Mouse (Mus musculus): ENCODE data around the gene Ppm1m.
"Not testable (repeated sequence)": the region's sequence is repeated elsewhere in the genome, so short reads cannot be mapped to it uniquely, and the experiment has no call there.

The Ppm1m gene

GRCm38 (mm10) chr9:106195693-106196092 is 3.9 kb downstream of the Ppm1m start:
- intact Hi-C loops (cut with DNase I) = no loop called here

- intact Hi-C loops (cut with DNase I) = no loop called here
Observed at GRCm38 (mm10) chr9:106193930-106194807, 5.4 kb downstream of the Ppm1m start.

GRCm38 (mm10) chr9:106192998-106193397 is 6.5 kb downstream of the Ppm1m start:
- intact Hi-C loops (cut with DNase I) = no loop called here

GRCm38 (mm10) chr9:106192024-106192423 is 7.5 kb downstream of the Ppm1m start:
- intact Hi-C loops (cut with DNase I) = no loop called here

GRCm38 (mm10) chr9:106191355-106191754 is 8.2 kb downstream of the Ppm1m start:
- intact Hi-C loops (cut with DNase I) = no loop called here

- intact Hi-C loops (cut with DNase I) = no loop called here
Observed at GRCm38 (mm10) chr9:106183996-106184395, 15.6 kb downstream of the Ppm1m start.

GRCm38 (mm10) chr9:106182146-106182545 is 17.4 kb downstream of the Ppm1m start:
- intact Hi-C loops (cut with DNase I) = no loop called here

- intact Hi-C loops (cut with DNase I) = no loop called here
Observed at GRCm38 (mm10) chr9:106179964-106180363, 19.6 kb downstream of the Ppm1m start.

GRCm38 (mm10) chr9:106179454-106179853 is 20.1 kb downstream of the Ppm1m start:
- intact Hi-C loops (cut with DNase I) = no loop called here

- intact Hi-C loops (cut with DNase I) = no loop called here
Observed at GRCm38 (mm10) chr9:106177799-106178198, 21.7 kb downstream of the Ppm1m start.

- intact Hi-C loops (cut with DNase I) = no loop called here
Observed at GRCm38 (mm10) chr9:106176769-106177168, 22.8 kb downstream of the Ppm1m start.

GRCm38 (mm10) chr9:106175552-106176200 is 23.9 kb downstream of the Ppm1m start:
- intact Hi-C loops (cut with DNase I) = no loop called here

- intact Hi-C loops (cut with DNase I) = loop anchor here (5.0 kb wide), 1 partner anchor 39 kb away; no protein-coding TSS in a partner anchor
Observed at GRCm38 (mm10) chr9:106173363-106173762, 26.2 kb downstream of the Ppm1m start.

- intact Hi-C loops (cut with DNase I) = loop anchor here (5.0 kb wide), 1 partner anchor 40 kb away; no protein-coding TSS in a partner anchor
Observed at GRCm38 (mm10) chr9:106172527-106172926, 27.0 kb downstream of the Ppm1m start.

- intact Hi-C loops (cut with DNase I) = loop anchor here (5.0 kb wide), 1 partner anchor 41 kb away; no protein-coding TSS in a partner anchor
Observed at GRCm38 (mm10) chr9:106171346-106172158, 28.0 kb downstream of the Ppm1m start.

- intact Hi-C loops (cut with DNase I) = loop anchor here (5.0 kb wide), 1 partner anchor 42 kb away; no protein-coding TSS in a partner anchor
Observed at GRCm38 (mm10) chr9:106170556-106171345, 28.8 kb downstream of the Ppm1m start, which contains the start of gene Wdr82. TSS of gene Wdr82 (plus strand) at chr9:106170928.

- intact Hi-C loops (cut with DNase I) = loop anchor here (5.0 kb wide), 1 partner anchor 42 kb away; no protein-coding TSS in a partner anchor
Observed at GRCm38 (mm10) chr9:106169917-106170316, 29.6 kb downstream of the Ppm1m start.

- intact Hi-C loops (cut with DNase I) = not testable (repeated sequence)
Observed at GRCm38 (mm10) chr9:106169006-106169405, 30.5 kb downstream of the Ppm1m start.

- intact Hi-C loops (cut with DNase I) = no loop called here
Observed at GRCm38 (mm10) chr9:106167703-106168102, 31.8 kb downstream of the Ppm1m start.

- intact Hi-C loops (cut with DNase I) = no loop called here
Observed at GRCm38 (mm10) chr9:106167241-106167640, 32.3 kb downstream of the Ppm1m start.
